Mouse (Mus musculus) small intestine, adult 2 months (tissue): ENCODE results near the gene Prkd3. TPM values are rescaled to one million over a fixed set of nuclear protein-coding genes. Genes with fewer than 3 reads are reported as not detected.
A peak's percentile ranks its signal among the peaks of the same experiment; 100 is the strongest.

Source experiments
- H3K27ac ChIP-seq: fragments of 200-500 bp; 2 replicates; pipeline ENCODE4 v1.5.1; 2012; ENCODE audit warnings: low read depth, low read length, control low read depth, inconsistent platforms; ENCODE audit not compliant: insufficient read depth
- H3K27me3 ChIP-seq: fragments of 200-500 bp; 2 replicates; pipeline ENCODE4 v1.6.1; 2012; ENCODE audit warnings: mild to moderate bottlenecking, moderate library complexity, low read length, inconsistent platforms; ENCODE audit not compliant: control insufficient read depth, insufficient read depth
- H3K36me3 ChIP-seq: fragments of 200-500 bp; 2 replicates; pipeline ENCODE4 v1.6.1; 2012; ENCODE audit warnings: mild to moderate bottlenecking, low read length, control low read depth, inconsistent platforms; ENCODE audit not compliant: control insufficient read depth, insufficient read depth
- H3K4me1 ChIP-seq: fragments of 200-500 bp; 2 replicates; pipeline ENCODE4 v1.6.1; 2012; ENCODE audit warnings: low read length, inconsistent platforms, mixed read lengths; ENCODE audit not compliant: control insufficient read depth, insufficient read depth, insufficient read length
- H3K4me3 ChIP-seq: fragments of 200-500 bp; 2 replicates; pipeline ENCODE4 v1.5.1; 2012; ENCODE audit warnings: low read depth, mild to moderate bottlenecking, control low read depth, inconsistent platforms, low read length, moderate library complexity
- CTCF ChIP-seq: fragments of 200-500 bp; IDR thresholded peaks from 2 replicates; pipeline ENCODE4 v1.5.1; 2012; ENCODE audit warnings: low read depth, mild to moderate bottlenecking, control low read depth, inconsistent platforms, low read length, moderate library complexity, mixed read lengths; ENCODE audit not compliant: insufficient replicate concordance, insufficient read length; ENCODE audit errors: extremely low read depth
- POLR2A ChIP-seq: fragments of 200-500 bp; IDR thresholded peaks from 2 replicates; pipeline ENCODE4 v1.6.1; 2012; ENCODE audit warnings: low read depth, mild to moderate bottlenecking, control low read depth, inconsistent platforms, low read length, moderate library complexity
- WGBS: fragments of 180-500 bp; shearing (Covaris S2); methylation state at CpG from one replicate; pipeline ENCODE4 v1.1.7; 2018; 5-methylcytosine and 5-hydroxymethylcytosine counted together
- polyA plus RNA-seq: library from polyadenylated mRNA; depleted of rRNA; stranded (reverse); fragments of >200 nt; gene quantifications from 2 replicates; pipeline ENCODE4 v1.2.3, GENCODE M21; 2012

Prkd3 gene
- polyA plus RNA-seq, 1 experiment: 1.6 TPM

DNA sequence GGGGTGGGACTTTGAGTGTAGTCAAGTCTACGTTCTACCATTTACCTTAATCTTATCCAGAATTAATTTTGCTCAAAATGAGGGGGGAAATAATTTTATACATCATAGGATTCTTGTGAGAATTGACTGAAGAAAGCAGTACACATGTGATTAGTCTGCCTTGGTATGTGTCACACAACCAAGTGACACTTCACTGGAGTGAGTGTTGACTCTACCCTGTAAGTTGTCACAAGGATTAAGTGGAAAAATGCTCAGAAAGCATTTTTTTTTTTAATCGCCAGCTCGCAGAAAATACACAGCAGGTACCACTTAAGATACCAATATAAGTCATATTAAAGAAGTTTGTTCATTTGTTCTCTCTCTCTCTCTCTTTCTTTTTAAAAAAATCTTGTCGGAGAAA lies 3.9 kb upstream of the Prkd3 start:
- TF ChIP-seq CTCF: no peak
- TF ChIP-seq POLR2A: no peak
- WGBS: 77% methylated on average over 4 of the region's 4 CpGs
- Histone ChIP-seq H3K4me3 (no peak overlapping the region), H3K4me1 (no peaks in the 10 kb centered on the region; the same call in 1 of the 2 replicates), H3K27me3 (peaks cover 7% of the 10 kb centered on the region; the same call in 1 of the 2 replicates), H3K36me3 (no peaks in the 10 kb centered on the region), H3K27ac (no peak overlapping the region)

DNA sequence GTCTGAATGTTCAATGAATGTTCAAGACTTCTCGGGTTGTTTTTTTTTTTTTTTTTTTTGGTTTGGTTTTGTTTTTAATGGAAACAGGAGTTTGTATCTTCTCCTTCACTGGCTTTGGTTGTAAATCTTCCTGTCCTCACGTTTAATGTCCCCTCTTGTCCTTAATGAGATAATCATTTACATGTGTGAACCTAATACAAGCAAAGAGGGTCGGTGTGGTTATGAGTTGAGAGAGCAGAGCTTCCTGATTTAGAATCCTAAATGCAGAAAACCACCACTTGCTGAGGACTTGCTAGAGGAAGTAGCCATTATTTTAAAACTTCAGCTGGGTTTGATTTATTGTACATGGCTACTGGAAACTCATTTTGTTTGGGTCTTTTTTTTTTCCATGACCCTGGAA lies 2.1 kb upstream of the Prkd3 start:
- H3K27me3 ChIP-seq: peaks cover 7% of the 10 kb centered on the region; the same call in 1 of the 2 replicates
- no peak overlapping the region for H3K4me3 ChIP-seq
- no peaks in the 10 kb centered on the region; the same call in 1 of the 2 replicates for H3K4me1 ChIP-seq
- TF ChIP-seq CTCF (no peak), POLR2A (no peak)
- H3K36me3 ChIP-seq: no peaks in the 10 kb centered on the region
- WGBS: 39% methylated on average over 3 of the region's 3 CpGs
- no peak overlapping the region for H3K27ac ChIP-seq

DNA sequence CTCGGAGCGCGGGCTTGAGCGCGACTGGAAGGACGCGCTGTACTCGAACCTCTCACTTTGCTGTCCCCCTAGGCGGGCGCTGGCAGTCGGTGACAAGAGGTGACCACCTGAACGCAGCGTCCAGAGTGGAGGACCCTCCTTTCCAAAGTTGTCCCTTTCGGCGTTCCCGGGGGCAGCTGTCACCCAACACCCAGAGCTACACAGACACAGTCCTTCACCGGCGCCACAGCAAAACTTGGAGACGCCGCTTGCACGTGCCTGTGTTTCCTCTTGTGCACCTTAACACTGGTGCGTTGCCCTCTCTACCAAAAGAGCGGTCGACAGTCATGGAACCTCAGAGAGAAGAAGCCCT lies 344 bp upstream of the Prkd3 start:
- 1% methylated on average over 24 of the region's 24 CpGs for WGBS
- Histone ChIP-seq H3K27me3 (peaks cover 7% of the 10 kb centered on the region; the same call in 1 of the 2 replicates), H3K4me1 (no peaks in the 10 kb centered on the region; the same call in 1 of the 2 replicates), H3K36me3 (no peaks in the 10 kb centered on the region), H3K27ac (no peak overlapping the region), H3K4me3 (peak overlapping the region; percentile 72)
- TF ChIP-seq POLR2A (no peak), CTCF (no peak)

DNA sequence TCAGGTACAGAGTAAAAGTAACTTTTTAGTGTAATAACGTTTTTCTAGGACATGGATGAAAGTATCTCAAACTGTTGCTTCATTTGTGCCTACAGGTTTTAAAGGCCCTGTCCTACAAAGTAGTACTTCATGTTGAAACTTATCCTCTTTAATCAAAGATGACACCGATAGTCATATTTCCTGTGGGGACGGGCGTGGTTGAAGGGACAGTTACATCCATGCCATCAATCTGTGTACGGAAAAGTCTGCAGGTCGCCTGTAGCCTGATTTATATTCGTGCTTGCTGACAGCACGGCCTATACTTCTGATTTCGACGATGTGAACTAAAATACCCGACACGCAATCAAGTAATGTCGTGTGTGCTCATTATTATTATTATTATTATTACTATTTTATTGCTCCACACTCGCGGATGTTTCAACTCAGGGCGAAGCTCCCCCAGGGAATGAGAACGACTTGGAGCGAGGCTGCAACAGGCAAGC lies 849 bp downstream of the Prkd3 start:
- Histone ChIP-seq H3K4me3 (peak overlapping the region; percentile 72), H3K36me3 (no peaks in the 10 kb centered on the region), H3K27ac (peak overlapping the region; percentile 14; the same call in 1 of the 2 replicates), H3K27me3 (peaks cover 7% of the 10 kb centered on the region; the same call in 1 of the 2 replicates), H3K4me1 (no peaks in the 10 kb centered on the region; the same call in 1 of the 2 replicates)
- whole genome bisulfite sequencing: 3% methylated on average over 18 of the region's 18 CpGs
- TF ChIP-seq POLR2A (no peak), CTCF (no peak)

DNA sequence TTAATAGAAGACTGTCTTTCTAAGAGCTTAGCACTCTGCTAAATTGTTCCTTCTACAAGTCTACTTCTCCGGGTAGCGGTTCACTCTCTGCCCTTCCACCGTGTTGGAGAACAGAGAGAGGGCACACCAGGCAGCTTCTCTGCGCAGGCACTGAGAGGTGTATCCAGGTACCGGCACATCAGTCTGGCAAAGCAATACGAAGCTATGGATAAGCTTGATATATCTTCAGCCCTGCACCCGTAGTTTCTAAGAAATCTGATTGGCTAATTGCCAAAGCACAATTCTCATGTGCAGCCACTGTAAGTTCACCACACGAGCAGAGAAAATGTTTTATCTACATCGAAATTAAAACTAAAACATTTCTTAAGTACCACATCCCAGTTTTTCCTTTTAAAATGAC lies 2.2 kb downstream of the Prkd3 start:
- no peak for TF ChIP-seq CTCF
- no peak for TF ChIP-seq POLR2A
- 11% methylated on average over 9 of the region's 9 CpGs for WGBS

DNA sequence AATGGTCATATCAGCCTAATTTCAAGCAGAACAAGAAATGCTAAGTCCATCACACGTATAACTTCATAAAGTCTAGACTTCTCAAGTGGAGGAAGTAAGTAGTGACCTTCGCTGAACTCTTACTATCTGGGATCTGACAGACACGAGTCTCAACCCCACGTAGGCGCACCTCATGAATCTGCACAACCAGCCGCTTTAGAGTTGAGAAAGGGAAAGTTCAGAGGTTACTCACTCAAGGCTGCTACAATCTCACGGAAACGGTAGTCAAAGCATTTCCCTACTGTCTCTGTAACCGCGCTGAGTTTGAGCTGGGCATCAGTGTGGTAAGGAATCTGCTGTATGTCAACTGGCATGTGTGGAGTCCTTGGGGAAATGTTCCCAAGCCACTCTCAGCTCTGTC lies 4.8 kb downstream of the Prkd3 start:
- WGBS: 55% methylated on average over 10 of the region's 10 CpGs
- peaks cover 3% of the 10 kb centered on the region; the same call in 1 of the 2 replicates for H3K27me3 ChIP-seq
- H3K27ac ChIP-seq: no peak overlapping the region
- H3K4me3 ChIP-seq: no peak overlapping the region
- no peaks in the 10 kb centered on the region; the same call in 1 of the 2 replicates for H3K4me1 ChIP-seq
- H3K36me3 ChIP-seq: peaks cover 1% of the 10 kb centered on the region; the same call in 1 of the 2 replicates
- TF ChIP-seq POLR2A (no peak), CTCF (no peak)

More for the DNA sequence above, 2.2 kb downstream of the Prkd3 start:
- Histone ChIP-seq H3K4me1 (no peaks in the 10 kb centered on the region; the same call in 1 of the 2 replicates), H3K27me3 (peaks cover 7% of the 10 kb centered on the region; the same call in 1 of the 2 replicates), H3K4me3 (no peak overlapping the region), H3K36me3 (no peaks in the 10 kb centered on the region), H3K27ac (no peak overlapping the region)

DNA sequence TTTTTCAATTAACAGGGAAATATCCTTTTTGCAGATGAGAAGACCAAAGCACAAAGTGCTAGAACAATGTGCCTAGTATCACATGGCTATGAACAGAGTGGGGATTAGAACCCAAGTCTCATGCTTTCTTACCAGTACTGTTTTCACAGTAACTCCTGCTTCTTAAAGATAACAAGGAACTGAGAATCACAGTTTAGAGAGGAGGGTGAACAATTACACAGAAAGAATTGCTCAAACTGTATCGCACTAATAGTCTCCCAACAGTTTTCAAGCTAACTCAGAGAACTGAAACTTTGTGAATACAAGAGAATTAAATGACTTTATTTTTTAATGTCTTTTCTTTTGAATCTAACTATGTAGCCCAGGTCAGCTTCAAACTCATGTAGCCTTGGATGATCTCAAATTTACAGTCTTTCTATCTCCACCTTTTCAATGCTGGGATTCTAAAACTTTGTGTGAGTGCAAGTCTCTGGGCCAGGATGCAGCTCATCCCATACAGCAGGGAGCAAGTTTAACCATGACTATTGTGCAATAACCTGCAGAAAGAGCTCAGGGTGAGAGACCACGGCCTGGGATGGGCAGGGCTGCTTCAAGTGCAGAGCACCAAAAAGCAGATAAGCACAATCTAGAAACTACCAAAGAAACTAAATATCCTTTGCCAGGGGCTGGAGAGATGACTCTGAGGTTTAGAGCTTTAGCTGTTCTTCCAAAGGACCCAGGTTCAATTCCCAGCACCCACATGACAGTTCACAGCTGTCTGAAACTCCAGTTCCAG lies 5.5 kb downstream of the Prkd3 start:
- H3K4me3 ChIP-seq: no peak overlapping the region
- H3K36me3 ChIP-seq: peaks cover 1% of the 10 kb centered on the region; the same call in 1 of the 2 replicates
- no peaks in the 10 kb centered on the region for H3K4me1 ChIP-seq
- no peak overlapping the region for H3K27ac ChIP-seq
- no peak for TF ChIP-seq CTCF
- no peak for TF ChIP-seq POLR2A
- 70% methylated on average over 2 of the region's 2 CpGs for WGBS
- H3K27me3 ChIP-seq: no peaks in the 10 kb centered on the region

DNA sequence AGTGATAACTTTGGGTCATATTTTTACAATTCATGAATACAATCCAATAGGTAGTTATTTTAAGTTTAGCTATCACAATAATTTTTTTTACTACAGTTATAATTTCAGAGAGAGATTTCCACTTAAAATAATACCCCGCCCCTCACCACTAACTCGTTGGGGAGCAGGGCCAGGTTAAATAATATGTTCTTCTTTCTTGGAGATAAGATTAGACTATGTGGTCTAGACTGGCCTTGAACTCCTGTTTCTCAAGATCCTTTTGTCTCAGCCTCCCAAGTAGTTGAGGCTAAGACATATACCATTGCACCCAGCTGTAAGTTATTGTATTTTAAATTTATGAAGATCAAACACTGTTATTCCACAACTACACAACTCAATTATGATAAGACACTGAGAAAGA lies 7.0 kb downstream of the Prkd3 start:
- no peaks in the 10 kb centered on the region for H3K27me3 ChIP-seq
- no peak overlapping the region for H3K4me3 ChIP-seq
- no peaks in the 10 kb centered on the region for H3K4me1 ChIP-seq
- no peak overlapping the region for H3K27ac ChIP-seq
- 48% methylated on average over 2 of the region's 2 CpGs for WGBS
- TF ChIP-seq POLR2A (no peak), CTCF (no peak)
- peaks cover 1% of the 10 kb centered on the region; the same call in 1 of the 2 replicates for H3K36me3 ChIP-seq
